Mouse (Mus musculus) left cerebral cortex, adult 6 months (tissue): ENCODE results near the gene Gm9602. TPM values are rescaled to one million over a fixed set of nuclear protein-coding genes. Genes with fewer than 3 reads are reported as not detected.

Experiments used
- long read RNA-seq, 2 experiments: library from polyadenylated mRNA; unstranded; transcript quantifications; one replicate each; pipeline ENCODE4 v2.0.0; 2019 to 2020
- polyA plus RNA-seq: library from polyadenylated mRNA; unstranded; fragments of <200 nt; fragmentation: Nextera tagmentation; gene quantifications from 2 replicates; pipeline ENCODE4 v1.2.3, GENCODE M21; 2021

Gm9602 gene
- not detected in 2 replicates for polyA plus RNA-seq
- long read RNA-seq, experiment 1: 0 reads
- long read RNA-seq, experiment 2: 0 reads

DNA sequence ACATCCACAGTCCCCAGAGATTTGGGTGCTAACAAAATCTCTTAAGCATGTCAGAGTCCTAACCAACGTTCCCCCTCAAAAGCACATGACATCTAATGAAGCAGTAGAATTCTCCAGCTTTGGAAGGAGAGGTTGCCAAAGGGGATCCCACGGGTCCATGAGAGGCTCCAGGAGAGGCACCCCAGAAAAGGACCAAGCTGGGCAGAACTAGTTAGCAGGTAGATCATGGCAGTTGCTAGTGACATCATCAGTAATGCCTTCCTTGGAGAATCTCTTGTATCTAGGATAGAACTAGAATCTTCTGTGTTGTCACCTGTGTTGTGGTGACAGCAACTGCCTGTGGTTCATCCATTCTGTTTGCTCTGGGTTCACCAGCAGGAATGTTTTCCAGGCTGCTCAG is at the start of gene Gm9602:
Gene Gm9602, plus strand, starts transcription at position 301 of the 400 bp plus-strand sequence.

Other genes starting within 250 kb of the Gm9602 start
- not detected in 2 replicates for gene Gm3047, start 220.9 kb upstream of the Gm9602 start, polyA plus RNA-seq
- not detected in 2 replicates for gene Gm8159, start 144.0 kb upstream of the Gm9602 start, polyA plus RNA-seq
- gene Gm3239, start 112.1 kb upstream of the Gm9602 start, polyA plus RNA-seq: 0.25 and 0.49 TPM in 2 replicates
- not detected in 2 replicates for gene Gm7876, start 67.1 kb upstream of the Gm9602 start, polyA plus RNA-seq
- gene Gm3252, start 49.6 kb upstream of the Gm9602 start, polyA plus RNA-seq: 0.30 and 0.39 TPM in 2 replicates
- gene Gm3269, start 61.8 kb downstream of the Gm9602 start, polyA plus RNA-seq: not detected in 2 replicates
- gene Gm3264, start 79.2 kb downstream of the Gm9602 start, polyA plus RNA-seq: 0.23 TPM in 1 of 2 replicates, not detected in the other
- not detected in 2 replicates for gene Gm3278, start 116.1 kb downstream of the Gm9602 start, polyA plus RNA-seq
- gene Gm8297, start 207.6 kb downstream of the Gm9602 start, polyA plus RNA-seq: not detected in 2 replicates
- not detected in 2 replicates for gene Gm3298, start 239.6 kb downstream of the Gm9602 start, polyA plus RNA-seq